In the genomic region with DNA sequence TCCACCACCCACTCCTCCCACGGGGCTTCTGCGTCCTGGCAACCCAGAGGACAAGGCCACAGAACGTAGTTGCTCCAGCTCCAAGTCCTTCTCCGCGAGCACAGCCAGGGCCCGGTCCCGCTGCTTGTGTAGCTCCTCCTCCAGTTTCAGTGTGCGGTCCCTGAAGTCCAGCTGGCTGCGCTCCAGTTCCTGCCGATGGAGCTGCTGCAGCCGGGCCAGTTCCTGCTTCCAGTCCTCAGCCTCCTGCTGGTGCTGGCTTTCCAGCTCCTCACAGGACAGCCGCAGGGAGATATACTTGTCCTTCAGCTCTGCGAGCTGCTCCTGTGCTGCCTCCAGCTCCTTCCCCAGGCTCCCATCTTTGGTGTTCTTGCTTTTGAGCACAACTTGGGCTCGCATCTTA, we compare ENCODE assay signal across 11 mouse cellular contexts. TPM values are rescaled to one million over a fixed set of nuclear protein-coding genes. Genes with fewer than 3 reads are reported as not detected.
A peak's percentile ranks its signal among the peaks of the same experiment; 100 is the strongest.
DNase-seq lines count a peak whose midpoint lies in the region; ATAC-seq and TF ChIP-seq lines count a peak whose summit lies in the region.
"Had no signal": no experiment of that assay in that cellular context is flagged by ENCODE, and none has a peak within 500 bp of the region (broad histone marks: within the 10 kb centered on the region; RNA-seq: fewer than 3 reads in every experiment).

No protein-coding gene starts in this region.

- WGBS in midbrain, postnatal 0 days = 80% methylated on average over 14 of the region's 14 CpGs
- WGBS in midbrain, embryonic 10.5 days = 94% methylated on average over 14 of the region's 14 CpGs
- WGBS in stomach, postnatal 0 days = 73% methylated on average over 14 of the region's 14 CpGs

- no peak overlapping the region for H3K27ac ChIP-seq in midbrain, postnatal 0 days (ENCODE audit: low read depth, low read length)
- H3K27ac ChIP-seq in midbrain, embryonic 10.5 days (replicated peaks) = no peak overlapping the region
- no peak overlapping the region for H3K27ac ChIP-seq in stomach, postnatal 0 days (replicated peaks)
- H3K27ac ChIP-seq: embryonic facial prominence, embryonic 13.5 days; limb, embryonic 12.5 days had no signal

- no peaks in the 10 kb centered on the region for H3K9me3 ChIP-seq in midbrain, postnatal 0 days (ENCODE audit: low read length)
- no peaks in the 10 kb centered on the region for H3K9me3 ChIP-seq in midbrain, embryonic 10.5 days (replicated peaks)
- H3K9me3 ChIP-seq in stomach, postnatal 0 days (ENCODE audit: control insufficient read depth, low read length) = no peaks in the 10 kb centered on the region
- H3K9me3 ChIP-seq: embryonic facial prominence, embryonic 13.5 days; limb, embryonic 12.5 days had no signal

- no peaks in the 10 kb centered on the region for H3K27me3 ChIP-seq in midbrain, postnatal 0 days (ENCODE audit: insufficient read depth, low read length)
- H3K27me3 ChIP-seq in midbrain, embryonic 10.5 days (ENCODE audit: low read depth, poor library complexity, severe bottlenecking) = no peaks in the 10 kb centered on the region
- H3K27me3 ChIP-seq in stomach, postnatal 0 days (ENCODE audit: control insufficient read depth, insufficient read depth, low read length) = no peaks in the 10 kb centered on the region
- H3K27me3 ChIP-seq: embryonic facial prominence, embryonic 13.5 days; limb, embryonic 12.5 days had no signal

- peaks cover 16% of the 10 kb centered on the region for H3K4me1 ChIP-seq in midbrain, postnatal 0 days (ENCODE audit: insufficient read depth, low read length)
- peaks cover 30% of the 10 kb centered on the region for H3K4me1 ChIP-seq in midbrain, embryonic 10.5 days
- peaks cover 7% of the 10 kb centered on the region; the same call in 1 of the 2 replicates for H3K4me1 ChIP-seq in stomach, postnatal 0 days (replicated peaks; ENCODE audit: control insufficient read depth, insufficient read depth)

- intact Hi-C loops in left cerebral cortex, postnatal 4 days (cut with DNase I) = no loop called here

- H3K4me2 ChIP-seq in midbrain, postnatal 0 days (ENCODE audit: low read depth, low read length, poor library complexity, severe bottlenecking) = peak overlapping the region; percentile 12; the same call in 1 of the 2 replicates
- H3K4me2 ChIP-seq in stomach, postnatal 0 days (replicated peaks; ENCODE audit: low read depth) = no peak overlapping the region
- H3K4me2 ChIP-seq: embryonic facial prominence, embryonic 13.5 days; limb, embryonic 12.5 days had no signal

- peak; percentile 73 for DNase-seq in midbrain, postnatal 0 days (ENCODE audit: low spot score)
- DNase-seq in midbrain, embryonic 10.5 days (ENCODE audit: low spot score) = no peak
- DNase-seq in cerebellum, postnatal 36 days = peak; percentile 88 to 90
- peak; percentile 70 to 75 for DNase-seq in kidney, adult 8-10 months
- DNase-seq in left cerebral cortex, postnatal 4 days = peak; percentile 89
- DNase-seq in stomach, postnatal 0 days (ENCODE audit: low spot score) = peak; percentile 43
- no peak for DNase-seq in thymus, postnatal 4 days

- H3K36me3 ChIP-seq in midbrain, postnatal 0 days (ENCODE audit: insufficient read depth, low read length) = peaks cover 28% of the 10 kb centered on the region
- H3K36me3 ChIP-seq in midbrain, embryonic 10.5 days = peaks cover 56% of the 10 kb centered on the region
- H3K36me3 ChIP-seq in stomach, postnatal 0 days (ENCODE audit: control insufficient read depth, insufficient read depth, low read length) = peaks cover 15% of the 10 kb centered on the region

- H3K4me3 ChIP-seq in midbrain, postnatal 0 days (ENCODE audit: low read depth, low read length) = no peak overlapping the region
- no peak overlapping the region for H3K4me3 ChIP-seq in midbrain, embryonic 10.5 days
- no peak overlapping the region for H3K4me3 ChIP-seq in stomach, postnatal 0 days (ENCODE audit: low read depth, low read length)
- H3K4me3 ChIP-seq: embryonic facial prominence, embryonic 13.5 days; limb, embryonic 12.5 days had no signal

- no peak; the same call in 1 of the 2 replicates for TF ChIP-seq CTCF in midbrain, postnatal 0 days (IDR thresholded peaks at IDR 0.05)
- no peak for TF ChIP-seq CTCF in stomach, postnatal 0 days (IDR thresholded peaks at IDR 0.05; ENCODE audit: low read depth)

- ATAC-seq in midbrain, postnatal 0 days (ENCODE audit: low FRiP score) = no peak
- no peak for ATAC-seq in stomach, postnatal 0 days (ENCODE audit: low FRiP score, low TSS enrichment)
- ATAC-seq in activated CD4-positive, CD25-positive, alpha-beta regulatory T cell, adult 4 months = no peak

- H3K9ac ChIP-seq in midbrain, postnatal 0 days (replicated peaks; ENCODE audit: low read length, poor library complexity, severe bottlenecking) = no peak overlapping the region
- H3K9ac ChIP-seq in stomach, postnatal 0 days (ENCODE audit: low read length) = no peak overlapping the region
- H3K9ac ChIP-seq: embryonic facial prominence, embryonic 13.5 days; limb, embryonic 12.5 days had no signal

- no peak for TF ChIP-seq EP300 in stomach, postnatal 0 days (optimal IDR thresholded peaks at IDR 0.05)

RNA-seq across cellular contexts. Expression of a gene that starts 4.9 kb away (rescaled TPM):
- 378 and 412 TPM in 2 replicates for total RNA-seq in midbrain, postnatal 0 days (2014; rRNA removed)
- polyA plus RNA-seq in midbrain, postnatal 0 days (2015; fragmentation: Nextera tagmentation; extraction: Ambion mirVana) = 456 and 484 TPM in 2 replicates
- polyA plus RNA-seq in midbrain, embryonic 10.5 days (2016; fragmentation: Nextera tagmentation; extraction: Ambion mirVana) = 299 and 324 TPM in 2 replicates
- total RNA-seq in left cerebral cortex, postnatal 4 days (2021) = 100 to 1,000 TPM; 349 to 350 TPM
- 296 and 303 TPM in 2 replicates for polyA plus RNA-seq in stomach, postnatal 0 days (2015; fragmentation: Nextera tagmentation; extraction: Ambion mirVana)
- 10 to 100 TPM; 57.7 to 57.8 TPM for polyA plus RNA-seq in activated CD4-positive, CD25-positive, alpha-beta regulatory T cell, adult 4 months (2017; shearing (Covaris generic))

RNA-seq across cellular contexts. Expression of a gene that starts 9.1 kb away (rescaled TPM):
- total RNA-seq in midbrain, postnatal 0 days (2014; rRNA removed) = 0.19 TPM in 1 of 2 replicates, not detected in the other
- not detected in 2 replicates for polyA plus RNA-seq in midbrain, postnatal 0 days (2015; fragmentation: Nextera tagmentation; extraction: Ambion mirVana)
- 0.06 TPM in 1 of 2 replicates, not detected in the other for polyA plus RNA-seq in midbrain, embryonic 10.5 days (2016; fragmentation: Nextera tagmentation; extraction: Ambion mirVana)
- total RNA-seq in left cerebral cortex, postnatal 4 days (2021) = under 1 TPM in 1 of 2 experiments, not detected in 1; 0.36 TPM
- polyA plus RNA-seq in stomach, postnatal 0 days (2015; fragmentation: Nextera tagmentation; extraction: Ambion mirVana) = not detected in 2 replicates
- polyA plus RNA-seq in activated CD4-positive, CD25-positive, alpha-beta regulatory T cell, adult 4 months (2017; shearing (Covaris generic)) = not detected
- total RNA-seq: ES-E14 had no signal
- polyA plus RNA-seq: embryonic facial prominence, embryonic 13.5 days; limb, embryonic 12.5 days had no signal

RNA-seq across cellular contexts. Expression of a gene that starts 9.7 kb away (rescaled TPM):
- 11.2 and 14.6 TPM in 2 replicates for total RNA-seq in midbrain, postnatal 0 days (2014; rRNA removed)
- polyA plus RNA-seq in midbrain, postnatal 0 days (2015; fragmentation: Nextera tagmentation; extraction: Ambion mirVana) = 8.6 and 8.7 TPM in 2 replicates
- 11.3 and 11.4 TPM in 2 replicates for polyA plus RNA-seq in midbrain, embryonic 10.5 days (2016; fragmentation: Nextera tagmentation; extraction: Ambion mirVana)
- 10 to 100 TPM; 13.4 to 13.6 TPM for total RNA-seq in left cerebral cortex, postnatal 4 days (2021)
- polyA plus RNA-seq in stomach, postnatal 0 days (2015; fragmentation: Nextera tagmentation; extraction: Ambion mirVana) = 5.6 and 6.3 TPM in 2 replicates
- 1 to 10 TPM; 5.9 to 8.0 TPM for polyA plus RNA-seq in activated CD4-positive, CD25-positive, alpha-beta regulatory T cell, adult 4 months (2017; shearing (Covaris generic))

RNA-seq across cellular contexts. Expression of a gene that starts 20.6 kb away (rescaled TPM):
- total RNA-seq in midbrain, postnatal 0 days (2014; rRNA removed) = 24.1 and 28.6 TPM in 2 replicates
- polyA plus RNA-seq in midbrain, postnatal 0 days (2015; fragmentation: Nextera tagmentation; extraction: Ambion mirVana) = 16.6 and 22.1 TPM in 2 replicates
- 25.6 and 27.8 TPM in 2 replicates for polyA plus RNA-seq in midbrain, embryonic 10.5 days (2016; fragmentation: Nextera tagmentation; extraction: Ambion mirVana)
- 10 to 100 TPM; 18.0 to 19.8 TPM for total RNA-seq in left cerebral cortex, postnatal 4 days (2021)
- polyA plus RNA-seq in stomach, postnatal 0 days (2015; fragmentation: Nextera tagmentation; extraction: Ambion mirVana) = 17.8 and 18.4 TPM in 2 replicates
- 10 to 100 TPM; 25.2 to 29.9 TPM for polyA plus RNA-seq in activated CD4-positive, CD25-positive, alpha-beta regulatory T cell, adult 4 months (2017; shearing (Covaris generic))

RNA-seq across cellular contexts. Expression of a gene that starts 30.7 kb away (rescaled TPM):
- total RNA-seq in midbrain, postnatal 0 days (2014; rRNA removed) = not detected in 2 replicates
- 0.37 TPM in 1 of 2 replicates, not detected in the other for polyA plus RNA-seq in midbrain, postnatal 0 days (2015; fragmentation: Nextera tagmentation; extraction: Ambion mirVana)
- 0.21 TPM in 1 of 2 replicates, not detected in the other for polyA plus RNA-seq in midbrain, embryonic 10.5 days (2016; fragmentation: Nextera tagmentation; extraction: Ambion mirVana)
- total RNA-seq in left cerebral cortex, postnatal 4 days (2021) = not detected
- polyA plus RNA-seq in stomach, postnatal 0 days (2015; fragmentation: Nextera tagmentation; extraction: Ambion mirVana) = not detected in 2 replicates
- polyA plus RNA-seq in activated CD4-positive, CD25-positive, alpha-beta regulatory T cell, adult 4 months (2017; shearing (Covaris generic)) = not detected
- total RNA-seq: ES-E14 had no signal
- polyA plus RNA-seq: embryonic facial prominence, embryonic 13.5 days; limb, embryonic 12.5 days had no signal

Comparison
In these comparisons a context has a peak if more than half of its experiments do, and no peak if none do; other contexts are left out.
1. DNase-seq: peak in midbrain, postnatal 0 days (single experiment), cerebellum, postnatal 36 days (2 of 2), kidney, adult 8-10 months (2 of 2), left cerebral cortex, postnatal 4 days (single experiment) and stomach, postnatal 0 days (single experiment); none in midbrain, embryonic 10.5 days (single experiment) and thymus, postnatal 4 days (single experiment).